Mouse (Mus musculus) olfactory bulb, adult 2 months (tissue): ENCODE results near the gene Fam83e.

Experiments used
- CTCF ChIP-seq: fragments of 200-500 bp; IDR thresholded peaks from 2 replicates; pipeline ENCODE4 v1.5.1; 2012; ENCODE audit warnings: low read depth, mild to moderate bottlenecking, low read length, moderate library complexity; ENCODE audit not compliant: insufficient read depth
- POLR2A ChIP-seq: fragments of 200-500 bp; IDR thresholded peaks from 2 replicates; pipeline ENCODE4 v1.6.1; 2012; ENCODE audit warnings: mild to moderate bottlenecking, low read depth, low read length, moderate library complexity; ENCODE audit not compliant: insufficient read depth

GRCm38 (mm10) chr7:45741777-45742176 lies 20.8 kb downstream of the Fam83e start:
- TF ChIP-seq POLR2A (no peak; the same call in 1 of the 2 replicates), CTCF (no peak)
